In the genomic region with DNA sequence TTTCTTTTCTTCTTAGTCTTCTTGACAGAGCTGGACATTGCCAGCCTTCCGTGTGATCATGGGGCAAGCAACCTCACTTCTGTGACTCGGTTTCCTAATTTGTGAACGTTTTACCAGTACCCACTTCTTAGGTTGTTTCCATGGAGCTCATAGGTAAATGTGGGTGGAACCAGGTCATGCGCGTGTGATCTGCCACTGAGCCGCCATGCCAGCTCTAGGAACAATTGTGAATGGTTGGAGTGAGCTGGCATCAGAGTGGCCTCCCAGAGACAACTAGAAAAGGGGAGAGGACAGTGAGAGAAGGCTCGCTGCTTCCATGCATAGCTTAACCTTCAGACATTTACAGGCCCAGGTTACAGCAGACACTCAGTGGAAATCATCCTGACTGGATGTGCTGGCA, we compare ENCODE assay signal across 12 mouse cellular contexts. TPM values are rescaled to one million over a fixed set of nuclear protein-coding genes. Genes with fewer than 3 reads are reported as not detected.
DNase-seq lines count a peak whose midpoint lies in the region; ATAC-seq lines count a peak whose summit lies in the region.
"Had no signal": no experiment of that assay in that cellular context is flagged by ENCODE, and none has a peak within 500 bp of the region (broad histone marks: within the 10 kb centered on the region; RNA-seq: fewer than 3 reads in every experiment).

No protein-coding gene starts in this region.

- no peaks in the 10 kb centered on the region for H3K9me3 ChIP-seq in forebrain, embryonic 14.5 days (replicated peaks; ENCODE audit: control insufficient read depth, low read length)
- no peaks in the 10 kb centered on the region for H3K9me3 ChIP-seq in forebrain, embryonic 13.5 days (replicated peaks)
- H3K9me3 ChIP-seq in hindbrain, embryonic 11.5 days (ENCODE audit: control insufficient read depth, low read length), result no peaks in the 10 kb centered on the region
- H3K9me3 ChIP-seq in hindbrain, embryonic 14.5 days (ENCODE audit: control insufficient read depth, low read length), result no peaks in the 10 kb centered on the region
- H3K9me3 ChIP-seq in neural tube, embryonic 11.5 days (ENCODE audit: control insufficient read depth, low read length), result no peaks in the 10 kb centered on the region
- H3K9me3 ChIP-seq: liver, embryonic 15.5 days had no signal

- H3K27ac ChIP-seq in forebrain, embryonic 14.5 days (ENCODE audit: low read depth, low read length), result 0 out of 2 replicates have a peak overlapping the region, but pooled peaks have one; percentile 23
- H3K27ac ChIP-seq in forebrain, embryonic 13.5 days, result no peak overlapping the region
- H3K27ac ChIP-seq in hindbrain, embryonic 11.5 days (ENCODE audit: low read depth, low read length), result no peak overlapping the region
- no peak overlapping the region for H3K27ac ChIP-seq in hindbrain, embryonic 14.5 days
- no peak overlapping the region for H3K27ac ChIP-seq in neural tube, embryonic 11.5 days (ENCODE audit: low read depth, low read length)
- H3K27ac ChIP-seq: kidney, postnatal 0 days; liver, embryonic 15.5 days had no signal

- no peak for DNase-seq in forebrain, embryonic 14.5 days (ENCODE audit: low spot score)
- no peak for DNase-seq in hindbrain, embryonic 11.5 days (ENCODE audit: low spot score)
- no peak for DNase-seq in hindbrain, embryonic 14.5 days (ENCODE audit: low spot score)
- no peak for DNase-seq in neural tube, embryonic 11.5 days (ENCODE audit: low spot score)
- no peak for DNase-seq in neural tube, embryonic 10.5 days (ENCODE audit: extremely low spot score, low spot score)
- DNase-seq in adrenal gland, postnatal 36 days, result no peak
- DNase-seq: cerebellum, adult 8-10 months; thymus, adult 2 months had no signal

- H3K4me3 ChIP-seq in forebrain, embryonic 14.5 days (ENCODE audit: low read depth, low read length), result no peak overlapping the region
- no peak overlapping the region for H3K4me3 ChIP-seq in forebrain, embryonic 13.5 days
- H3K4me3 ChIP-seq in hindbrain, embryonic 11.5 days (ENCODE audit: low read depth, low read length), result no peak overlapping the region
- H3K4me3 ChIP-seq in hindbrain, embryonic 14.5 days (replicated peaks; ENCODE audit: low read length), result no peak overlapping the region
- H3K4me3 ChIP-seq in neural tube, embryonic 11.5 days (ENCODE audit: low read depth, low read length), result no peak overlapping the region
- H3K4me3 ChIP-seq: liver, embryonic 15.5 days had no signal

- no peaks in the 10 kb centered on the region for H3K4me1 ChIP-seq in forebrain, embryonic 14.5 days (ENCODE audit: control insufficient read depth, insufficient read depth, low read length)
- no peaks in the 10 kb centered on the region; the same call in 1 of the 2 replicates for H3K4me1 ChIP-seq in forebrain, embryonic 13.5 days
- no peaks in the 10 kb centered on the region for H3K4me1 ChIP-seq in hindbrain, embryonic 11.5 days (replicated peaks; ENCODE audit: control insufficient read depth, insufficient read depth, low read length)
- no peaks in the 10 kb centered on the region for H3K4me1 ChIP-seq in hindbrain, embryonic 14.5 days (replicated peaks; ENCODE audit: control insufficient read depth, insufficient read depth, low read length)
- H3K4me1 ChIP-seq in neural tube, embryonic 11.5 days (ENCODE audit: control insufficient read depth, insufficient read depth, low read length), result no peaks in the 10 kb centered on the region

- no peaks in the 10 kb centered on the region for H3K36me3 ChIP-seq in forebrain, embryonic 14.5 days (ENCODE audit: control insufficient read depth, insufficient read depth, low read length)
- H3K36me3 ChIP-seq in forebrain, embryonic 13.5 days (ENCODE audit: poor library complexity, severe bottlenecking), result no peaks in the 10 kb centered on the region
- no peaks in the 10 kb centered on the region for H3K36me3 ChIP-seq in hindbrain, embryonic 11.5 days (ENCODE audit: control insufficient read depth, insufficient read depth, low read length)
- no peaks in the 10 kb centered on the region for H3K36me3 ChIP-seq in hindbrain, embryonic 14.5 days (replicated peaks; ENCODE audit: control insufficient read depth, insufficient read depth)
- no peaks in the 10 kb centered on the region for H3K36me3 ChIP-seq in neural tube, embryonic 11.5 days (ENCODE audit: control insufficient read depth, insufficient read depth, low read length)
- H3K36me3 ChIP-seq: liver, embryonic 15.5 days had no signal

- WGBS in forebrain, embryonic 14.5 days, result 65% methylated on average over 7 of the region's 7 CpGs
- WGBS in forebrain, embryonic 13.5 days, result 67% methylated on average over 7 of the region's 7 CpGs
- 81% methylated on average over 7 of the region's 7 CpGs for WGBS in hindbrain, embryonic 11.5 days
- 67% methylated on average over 7 of the region's 7 CpGs for WGBS in hindbrain, embryonic 14.5 days
- WGBS in neural tube, embryonic 11.5 days, result 83% methylated on average over 7 of the region's 7 CpGs

- no peak overlapping the region for H3K9ac ChIP-seq in forebrain, embryonic 14.5 days (ENCODE audit: low read length)
- no peak overlapping the region for H3K9ac ChIP-seq in forebrain, embryonic 13.5 days
- H3K9ac ChIP-seq in hindbrain, embryonic 11.5 days (ENCODE audit: low read depth, low read length), result 0 out of 2 replicates have a peak overlapping the region, but pooled peaks have one; percentile 11
- no peak overlapping the region for H3K9ac ChIP-seq in hindbrain, embryonic 14.5 days
- 0 out of 2 replicates have a peak overlapping the region, but pooled peaks have one; percentile 5 for H3K9ac ChIP-seq in neural tube, embryonic 11.5 days (ENCODE audit: low read length)
- H3K9ac ChIP-seq: liver, embryonic 15.5 days had no signal

- H3K4me2 ChIP-seq in forebrain, embryonic 14.5 days (ENCODE audit: low read length), result no peak overlapping the region
- no peak overlapping the region for H3K4me2 ChIP-seq in forebrain, embryonic 13.5 days
- no peak overlapping the region for H3K4me2 ChIP-seq in hindbrain, embryonic 11.5 days (replicated peaks; ENCODE audit: low read depth, low read length)
- no peak overlapping the region for H3K4me2 ChIP-seq in hindbrain, embryonic 14.5 days (replicated peaks)
- H3K4me2 ChIP-seq in neural tube, embryonic 11.5 days (ENCODE audit: low read depth), result no peak overlapping the region
- H3K4me2 ChIP-seq: liver, embryonic 15.5 days had no signal

- no peaks in the 10 kb centered on the region for H3K27me3 ChIP-seq in forebrain, embryonic 14.5 days (replicated peaks; ENCODE audit: control insufficient read depth, insufficient read depth, low read length)
- H3K27me3 ChIP-seq in forebrain, embryonic 13.5 days, result no peaks in the 10 kb centered on the region
- no peaks in the 10 kb centered on the region for H3K27me3 ChIP-seq in hindbrain, embryonic 11.5 days (ENCODE audit: control insufficient read depth, insufficient read depth, low read length)
- no peaks in the 10 kb centered on the region for H3K27me3 ChIP-seq in hindbrain, embryonic 14.5 days (ENCODE audit: control insufficient read depth, insufficient read depth, low read length)
- H3K27me3 ChIP-seq in neural tube, embryonic 11.5 days (ENCODE audit: control insufficient read depth, insufficient read depth, low read length), result no peaks in the 10 kb centered on the region
- H3K27me3 ChIP-seq: liver, embryonic 15.5 days had no signal

- ATAC-seq in forebrain, embryonic 14.5 days, result no peak
- no peak for ATAC-seq in forebrain, embryonic 13.5 days
- ATAC-seq in hindbrain, embryonic 11.5 days (ENCODE audit: low FRiP score), result no peak
- ATAC-seq in hindbrain, embryonic 14.5 days (ENCODE audit: low FRiP score), result no peak
- no peak for ATAC-seq in neural tube, embryonic 11.5 days (ENCODE audit: insufficient read depth, low FRiP score, low TSS enrichment)
- no peak for ATAC-seq in erythroid progenitor cell, adult 5-6 weeks (replicated peaks; ENCODE audit: low FRiP score, poor library complexity, severe bottlenecking)

RNA-seq across cellular contexts. Expression of gene Eng, which starts 21.8 kb away (rescaled TPM):
- polyA plus RNA-seq in forebrain, embryonic 14.5 days (2014; fragmentation: Nextera tagmentation; extraction: Ambion mirVana), result 15.0 and 23.1 TPM in 2 replicates
- polyA plus RNA-seq in forebrain, embryonic 13.5 days (2015; fragmentation: Nextera tagmentation; extraction: Ambion mirVana), result 20.4 and 21.2 TPM in 2 replicates
- 18.1 and 23.1 TPM in 2 replicates for polyA plus RNA-seq in hindbrain, embryonic 11.5 days (2014; fragmentation: Nextera tagmentation; extraction: Ambion mirVana)
- 28.1 and 30.5 TPM in 2 replicates for polyA plus RNA-seq in hindbrain, embryonic 14.5 days (2014; fragmentation: Nextera tagmentation; extraction: Ambion mirVana)
- 24.5 and 26.8 TPM in 2 replicates for polyA plus RNA-seq in neural tube, embryonic 11.5 days (2014; fragmentation: Nextera tagmentation; extraction: Ambion mirVana)
- total RNA-seq in erythroid progenitor cell, adult 5-6 weeks (2015; ENCODE audit: low replicate concordance), result 5.4 and 15.5 TPM in 2 replicates
- total RNA-seq in erythroid progenitor cell, adult 5-6 weeks (2017; ENCODE audit: low replicate concordance), result 0.64 and 1.4 TPM in 2 replicates
- total RNA-seq in adrenal gland, postnatal 36 days (2021), result 10 to 100 TPM; 96.0 to 97.8 TPM

RNA-seq across cellular contexts. Expression of gene Fpgs, which starts 35.8 kb away (rescaled TPM):
- 10.9 and 14.3 TPM in 2 replicates for polyA plus RNA-seq in forebrain, embryonic 14.5 days (2014; fragmentation: Nextera tagmentation; extraction: Ambion mirVana)
- 14.2 and 15.7 TPM in 2 replicates for polyA plus RNA-seq in forebrain, embryonic 13.5 days (2015; fragmentation: Nextera tagmentation; extraction: Ambion mirVana)
- polyA plus RNA-seq in hindbrain, embryonic 11.5 days (2014; fragmentation: Nextera tagmentation; extraction: Ambion mirVana), result 11.2 and 13.6 TPM in 2 replicates
- polyA plus RNA-seq in hindbrain, embryonic 14.5 days (2014; fragmentation: Nextera tagmentation; extraction: Ambion mirVana), result 14.8 and 16.3 TPM in 2 replicates
- 18.0 and 19.4 TPM in 2 replicates for polyA plus RNA-seq in neural tube, embryonic 11.5 days (2014; fragmentation: Nextera tagmentation; extraction: Ambion mirVana)
- total RNA-seq in erythroid progenitor cell, adult 5-6 weeks (2015; ENCODE audit: low replicate concordance), result not detected in 2 replicates
- total RNA-seq in erythroid progenitor cell, adult 5-6 weeks (2017; ENCODE audit: low replicate concordance), result 1.5 and 3.7 TPM in 2 replicates
- total RNA-seq in adrenal gland, postnatal 36 days (2021), result 10 to 100 TPM; 12.8 to 14.9 TPM

RNA-seq across cellular contexts. Expression of gene Cdk9, which starts 44.7 kb away (rescaled TPM):
- 72.9 and 75.1 TPM in 2 replicates for polyA plus RNA-seq in forebrain, embryonic 14.5 days (2014; fragmentation: Nextera tagmentation; extraction: Ambion mirVana)
- 90.3 and 99.9 TPM in 2 replicates for polyA plus RNA-seq in forebrain, embryonic 13.5 days (2015; fragmentation: Nextera tagmentation; extraction: Ambion mirVana)
- 77.3 and 79.9 TPM in 2 replicates for polyA plus RNA-seq in hindbrain, embryonic 11.5 days (2014; fragmentation: Nextera tagmentation; extraction: Ambion mirVana)
- 59.7 and 61.6 TPM in 2 replicates for polyA plus RNA-seq in hindbrain, embryonic 14.5 days (2014; fragmentation: Nextera tagmentation; extraction: Ambion mirVana)
- polyA plus RNA-seq in neural tube, embryonic 11.5 days (2014; fragmentation: Nextera tagmentation; extraction: Ambion mirVana), result 82.4 and 84.6 TPM in 2 replicates
- 17.2 and 33.9 TPM in 2 replicates for total RNA-seq in erythroid progenitor cell, adult 5-6 weeks (2015; ENCODE audit: low replicate concordance)
- total RNA-seq in erythroid progenitor cell, adult 5-6 weeks (2017; ENCODE audit: low replicate concordance), result 26.2 and 29.3 TPM in 2 replicates
- total RNA-seq in adrenal gland, postnatal 36 days (2021), result 10 to 100 TPM; 74.7 to 76.3 TPM

RNA-seq across cellular contexts. Expression of gene Ak1, which starts 46.6 kb away (rescaled TPM):
- 60.3 and 65.9 TPM in 2 replicates for polyA plus RNA-seq in forebrain, embryonic 14.5 days (2014; fragmentation: Nextera tagmentation; extraction: Ambion mirVana)
- 48.8 and 48.9 TPM in 2 replicates for polyA plus RNA-seq in forebrain, embryonic 13.5 days (2015; fragmentation: Nextera tagmentation; extraction: Ambion mirVana)
- polyA plus RNA-seq in hindbrain, embryonic 11.5 days (2014; fragmentation: Nextera tagmentation; extraction: Ambion mirVana), result 23.4 and 23.9 TPM in 2 replicates
- 78.1 and 82.0 TPM in 2 replicates for polyA plus RNA-seq in hindbrain, embryonic 14.5 days (2014; fragmentation: Nextera tagmentation; extraction: Ambion mirVana)
- 33.0 and 33.8 TPM in 2 replicates for polyA plus RNA-seq in neural tube, embryonic 11.5 days (2014; fragmentation: Nextera tagmentation; extraction: Ambion mirVana)
- total RNA-seq in erythroid progenitor cell, adult 5-6 weeks (2015; ENCODE audit: low replicate concordance), result 0.84 TPM in 1 of 2 replicates, not detected in the other
- not detected in 2 replicates for total RNA-seq in erythroid progenitor cell, adult 5-6 weeks (2017; ENCODE audit: low replicate concordance)
- total RNA-seq in adrenal gland, postnatal 36 days (2021), result 10 to 100 TPM; 49.4 to 50.0 TPM

RNA-seq across cellular contexts. Expression of gene Sh2d3c, which starts 52.7 kb away (rescaled TPM):
- polyA plus RNA-seq in forebrain, embryonic 14.5 days (2014; fragmentation: Nextera tagmentation; extraction: Ambion mirVana), result 25.8 and 37.4 TPM in 2 replicates
- polyA plus RNA-seq in forebrain, embryonic 13.5 days (2015; fragmentation: Nextera tagmentation; extraction: Ambion mirVana), result 23.5 and 29.2 TPM in 2 replicates
- 25.9 and 27.6 TPM in 2 replicates for polyA plus RNA-seq in hindbrain, embryonic 11.5 days (2014; fragmentation: Nextera tagmentation; extraction: Ambion mirVana)
- polyA plus RNA-seq in hindbrain, embryonic 14.5 days (2014; fragmentation: Nextera tagmentation; extraction: Ambion mirVana), result 43.5 and 47.9 TPM in 2 replicates
- polyA plus RNA-seq in neural tube, embryonic 11.5 days (2014; fragmentation: Nextera tagmentation; extraction: Ambion mirVana), result 30.6 TPM in 2 replicates
- total RNA-seq in erythroid progenitor cell, adult 5-6 weeks (2015; ENCODE audit: low replicate concordance), result 8.6 and 10.5 TPM in 2 replicates
- total RNA-seq in erythroid progenitor cell, adult 5-6 weeks (2017; ENCODE audit: low replicate concordance), result 1.5 and 3.3 TPM in 2 replicates
- 10 to 100 TPM; 13.0 to 18.9 TPM for total RNA-seq in adrenal gland, postnatal 36 days (2021)

Comparison
In these comparisons a context has a peak if more than half of its experiments do, and no peak if none do; other contexts are left out.
1. H3K9ac ChIP-seq: peak in hindbrain, embryonic 11.5 days (single experiment) and neural tube, embryonic 11.5 days (single experiment); none in forebrain, embryonic 14.5 days (single experiment), forebrain, embryonic 13.5 days (single experiment) and hindbrain, embryonic 14.5 days (single experiment).